Mouse (Mus musculus) thymus, postnatal 10 days (tissue): Measurements from ENCODE around the gene Kifap3.
"Not testable (repeated sequence)": the region's sequence is repeated elsewhere in the genome, so short reads cannot be mapped to it uniquely, and the experiment has no call there.

ENCODE experiments used
- DNase-seq, 2 experiments: peaks; one replicate each; pipeline ENCODE4 v3.0.0; 2021; ENCODE audit warnings: low spot score in 2 of 2

The Kifap3 gene

GRCm38 (mm10) chr1:163779336-163780115 is at the start of gene Kifap3:
TSS of gene Kifap3 (plus strand) at chr1:163779583.
- peak; percentile 93 for DNase-seq

GRCm38 (mm10) chr1:163731166-163731565 is 48.2 kb upstream of the Kifap3 start:
- DNase-seq = not testable (repeated sequence)

- DNase-seq = no peak
Observed at GRCm38 (mm10) chr1:163736441-163737238, 42.7 kb upstream of the Kifap3 start.

GRCm38 (mm10) chr1:163737239-163737533 is 42.2 kb upstream of the Kifap3 start:
- DNase-seq = no peak

- no peak for DNase-seq
Observed at GRCm38 (mm10) chr1:163751360-163751992, 27.9 kb upstream of the Kifap3 start.

- DNase-seq = no peak
Observed at GRCm38 (mm10) chr1:163757462-163758207, 21.7 kb upstream of the Kifap3 start.

- DNase-seq = not testable (repeated sequence)
Observed at GRCm38 (mm10) chr1:163783577-163783976, 4.2 kb downstream of the Kifap3 start.

DNA sequence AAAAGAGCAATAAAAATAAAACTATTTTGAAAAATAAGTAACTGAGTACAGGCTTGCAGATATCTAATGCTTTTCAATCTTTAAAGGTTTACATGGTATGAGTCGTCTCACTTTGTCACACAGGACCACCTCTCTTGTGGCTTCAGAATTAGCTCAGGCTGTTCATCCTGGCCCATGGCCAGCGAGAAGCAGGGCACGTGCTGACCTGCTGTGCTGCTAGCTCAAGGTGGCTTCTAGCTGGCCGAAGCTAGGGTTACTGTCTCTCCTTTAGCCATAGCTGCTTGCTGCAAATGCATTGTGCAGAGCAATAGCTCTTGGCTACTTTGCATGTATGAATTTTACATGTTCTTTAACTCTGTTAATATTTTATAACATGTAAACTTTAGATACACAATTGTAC is 42.0 kb downstream of the Kifap3 start:
- DNase-seq = no peak

DNA sequence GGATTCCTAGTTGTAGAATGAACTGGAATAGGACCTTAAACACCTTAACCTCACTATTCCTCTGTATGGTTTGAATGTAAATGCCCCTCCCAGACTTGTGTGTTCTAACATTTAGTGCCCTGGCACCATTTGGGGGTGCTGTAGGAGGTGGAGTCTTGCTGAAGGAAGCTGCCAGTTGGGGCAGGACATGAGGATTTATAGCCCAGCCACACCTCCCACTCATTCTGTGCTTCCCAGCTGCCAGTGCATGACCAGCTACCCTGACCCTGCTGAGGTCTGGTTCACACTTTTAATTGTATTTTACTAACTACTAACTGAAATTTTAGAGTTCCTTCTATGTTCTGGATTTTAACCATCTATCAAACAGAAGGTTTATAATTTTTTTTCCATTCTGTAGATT is 50.1 kb downstream of the Kifap3 start:
- DNase-seq = no peak

DNA sequence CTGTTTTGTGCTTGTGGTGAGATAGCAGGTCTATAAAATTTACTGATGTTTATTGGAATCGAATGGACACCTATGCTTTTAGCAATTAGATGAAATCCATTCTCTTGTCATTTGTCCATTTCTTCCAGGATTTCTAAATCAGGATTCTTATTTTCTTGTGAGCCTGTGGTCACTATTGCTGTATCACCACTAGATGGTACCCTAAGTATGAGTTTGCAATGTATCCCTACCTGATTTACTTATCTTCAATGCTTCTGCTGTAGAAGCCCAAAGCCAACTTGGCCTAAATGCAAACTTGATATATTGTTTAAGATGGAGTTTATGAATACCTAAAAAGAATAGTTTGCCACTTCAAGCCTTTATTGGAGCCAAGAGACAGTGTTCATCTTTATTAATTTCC is 54.7 kb downstream of the Kifap3 start:
- DNase-seq = no peak

GRCm38 (mm10) chr1:163835062-163835461 is 55.7 kb downstream of the Kifap3 start:
- no peak for DNase-seq

DNA sequence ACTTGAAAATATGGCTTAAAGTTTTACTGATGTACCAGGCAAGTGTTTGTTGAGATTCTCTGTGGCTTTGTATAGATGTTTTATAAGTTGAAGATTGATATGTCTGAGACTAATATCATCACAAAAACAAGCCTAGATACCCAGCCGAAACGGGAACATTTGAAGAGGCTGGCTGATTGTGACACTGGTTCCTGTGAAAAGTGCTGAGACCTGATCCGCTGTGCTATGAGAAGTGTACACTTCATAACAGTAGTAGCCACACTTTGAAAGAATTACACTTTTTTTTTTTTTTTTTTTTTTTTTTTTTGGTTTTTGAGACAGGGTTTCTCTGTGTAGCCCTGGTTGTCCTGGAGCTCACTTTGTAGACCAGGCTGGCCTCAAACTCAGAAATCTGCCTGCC is 59.1 kb downstream of the Kifap3 start:
- not testable (repeated sequence) for DNase-seq

DNA sequence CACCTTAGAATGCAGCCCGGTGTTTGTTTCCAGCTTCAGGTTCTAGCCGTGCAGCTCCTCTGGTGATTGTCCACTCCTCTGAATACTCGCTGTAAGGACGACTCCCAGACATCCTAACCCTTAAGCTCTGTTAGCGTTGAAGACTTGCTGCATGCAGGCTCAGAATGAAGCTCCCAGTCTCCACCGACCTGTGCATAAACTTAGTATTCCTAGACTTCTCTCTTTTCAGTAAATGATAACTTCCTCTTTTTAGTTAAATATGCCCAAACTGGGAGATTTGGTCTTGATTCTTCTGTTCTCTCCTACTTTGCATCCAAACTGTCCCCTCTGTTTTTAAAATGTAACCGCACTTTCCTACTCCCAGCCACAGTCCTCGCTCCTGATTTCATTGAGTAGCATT is 61.2 kb downstream of the Kifap3 start:
- DNase-seq = no peak

DNA sequence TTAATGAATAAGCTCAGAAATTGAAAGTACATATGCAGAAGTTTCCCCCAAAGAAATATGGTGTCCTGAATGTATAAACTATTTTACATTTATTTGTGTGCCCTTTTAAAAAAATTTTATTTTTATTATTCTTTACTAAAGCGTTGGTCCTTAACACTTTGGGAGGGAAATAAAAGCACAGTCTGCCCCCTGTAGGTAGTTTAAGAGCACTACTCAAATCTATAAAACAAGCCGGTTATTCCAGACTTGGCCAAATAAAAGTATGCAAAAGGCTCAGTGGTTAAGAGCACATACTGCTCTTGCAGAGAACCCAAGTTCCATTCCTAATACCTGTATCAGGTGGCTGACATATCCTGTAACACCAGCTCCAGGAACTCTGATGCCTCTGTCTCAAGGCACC is 62.9 kb downstream of the Kifap3 start:
- DNase-seq = no peak

DNA sequence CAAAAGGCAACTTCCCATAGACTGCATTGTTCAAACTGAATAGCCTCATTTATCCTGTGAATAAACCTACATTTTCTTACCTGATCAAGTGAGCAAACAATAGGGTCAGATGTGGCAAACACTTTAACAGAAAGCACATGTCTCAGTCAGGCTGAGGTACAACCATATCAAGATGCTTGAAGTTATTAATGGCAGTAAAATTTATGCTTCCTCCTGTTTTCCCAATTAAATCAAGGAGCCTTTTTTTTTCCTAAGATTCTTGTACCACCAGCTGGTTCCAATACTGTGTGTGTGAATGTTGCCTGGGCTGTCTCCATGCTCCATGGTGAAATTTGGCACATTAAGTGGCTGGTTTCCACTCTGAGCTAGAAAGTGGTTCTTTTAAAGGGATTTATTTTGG is 64.5 kb downstream of the Kifap3 start:
- DNase-seq = no peak

DNA sequence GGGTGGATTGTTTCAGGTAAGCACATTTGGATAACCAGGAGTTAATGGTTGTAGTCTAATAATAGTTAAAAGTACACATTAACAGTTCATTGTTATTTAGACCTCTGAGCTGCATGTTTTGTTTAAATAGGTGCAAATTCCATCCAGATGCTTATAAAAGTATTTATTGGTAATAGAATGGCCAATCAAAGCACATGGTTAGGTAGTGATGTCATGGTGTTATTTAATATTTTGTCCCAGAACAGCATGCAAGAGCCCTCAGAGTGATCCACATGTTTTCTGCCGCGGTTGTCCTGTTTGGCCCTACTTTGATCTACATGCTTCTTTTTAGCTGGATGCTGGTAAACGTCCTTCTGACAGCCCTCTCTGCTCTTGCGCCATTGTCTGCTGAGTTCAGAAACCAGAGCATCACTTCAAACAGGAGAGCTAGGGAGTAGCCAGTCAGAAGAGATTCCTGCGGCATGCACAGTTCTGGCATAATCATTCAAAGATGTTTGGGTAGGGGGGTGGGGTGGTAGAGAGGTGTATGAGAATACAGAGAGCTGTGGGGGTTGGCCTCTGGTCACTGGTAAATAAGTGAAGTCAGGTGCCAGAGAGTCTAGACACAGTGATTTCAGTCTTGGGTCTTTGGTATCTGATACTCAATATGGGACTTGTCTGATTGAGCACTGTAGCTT is 73.6 kb downstream of the Kifap3 start:
- DNase-seq = no peak

- no peak for DNase-seq
Observed at GRCm38 (mm10) chr1:163858420-163858819, 79.0 kb downstream of the Kifap3 start.

- DNase-seq = no peak
Observed at GRCm38 (mm10) chr1:163861538-163861937, 82.2 kb downstream of the Kifap3 start.

GRCm38 (mm10) chr1:163873158-163873557 is 93.8 kb downstream of the Kifap3 start:
- DNase-seq = no peak

- DNase-seq = no peak
Observed at GRCm38 (mm10) chr1:163889629-163890028, 110.2 kb downstream of the Kifap3 start.

- no peak for DNase-seq
Observed at GRCm38 (mm10) chr1:163893294-163893693, 113.9 kb downstream of the Kifap3 start.
